Mouse (Mus musculus) embryonic facial prominence, embryonic 11.5 days (tissue): Measurements from ENCODE around the gene Cyp1b1. TPM values are rescaled to one million over a fixed set of nuclear protein-coding genes. Genes with fewer than 3 reads are reported as not detected.

Experiments
- ATAC-seq: fragments of 200-750 bp; cut with Nextera tagmentation; replicated peaks from 2 replicates; pipeline ENCODE4 v1.8.0; 2017; ENCODE audit warnings: low read depth; ENCODE audit not compliant: insufficient number of reproducible peaks, low FRiP score, low TSS enrichment
- DNase-seq: peaks from one replicate; pipeline ENCODE4 v3.0.0-alpha.2; 2015; ENCODE audit warnings: low spot score
- H3K27ac ChIP-seq: fragments of 300-500 bp; sonication (generic); replicated peaks from 2 replicates; pipeline ENCODE4 v1.5.1; 2014; ENCODE audit warnings: mild to moderate bottlenecking, low read depth, low read length, control low read depth
- H3K27me3 ChIP-seq: fragments of 300-500 bp; sonication (generic); 2 replicates; pipeline ENCODE4 v1.6.1; 2014; ENCODE audit warnings: mild to moderate bottlenecking, low read length, moderate library complexity, mixed read lengths; ENCODE audit not compliant: control insufficient read depth, insufficient read depth
- H3K36me3 ChIP-seq: fragments of 300-500 bp; sonication (generic); replicated peaks from 2 replicates; pipeline ENCODE4 v1.6.1; 2014; ENCODE audit warnings: low read depth, mild to moderate bottlenecking, low read length, moderate library complexity, mixed read lengths; ENCODE audit not compliant: control insufficient read depth, insufficient read depth
- H3K4me1 ChIP-seq: fragments of 300-500 bp; sonication (generic); 2 replicates; pipeline ENCODE4 v1.6.1; 2014; ENCODE audit warnings: low read length, mixed read lengths; ENCODE audit not compliant: control insufficient read depth, insufficient read depth
- H3K4me2 ChIP-seq: fragments of 300-500 bp; sonication (generic); 2 replicates; pipeline ENCODE4 v1.6.1; 2014; ENCODE audit warnings: low read depth, mild to moderate bottlenecking, control low read depth, low read length, moderate library complexity
- H3K4me3 ChIP-seq: fragments of 300-500 bp; sonication (generic); 2 replicates; pipeline ENCODE4 v1.5.1; 2014; ENCODE audit warnings: low read depth, low read length, control low read depth
- H3K9ac ChIP-seq: fragments of 300-500 bp; sonication (generic); replicated peaks from 2 replicates; pipeline ENCODE4 v1.6.1; 2014; ENCODE audit warnings: mild to moderate bottlenecking, control low read depth, low read length
- H3K9me3 ChIP-seq: fragments of 300-500 bp; sonication (generic); replicated peaks from 2 replicates; pipeline ENCODE4 v1.6.1; 2016; ENCODE audit warnings: mild to moderate bottlenecking, low read length, inconsistent platforms, mixed read lengths; ENCODE audit not compliant: control insufficient read depth
- WGBS: fragments of 180-500 bp; shearing (Covaris S2); extraction: QIAGEN DNeasy Blood & Tissue Kit; methylation state at CpG from one replicate; pipeline ENCODE4 v1.1.7; 2014; 5-methylcytosine and 5-hydroxymethylcytosine counted together
- polyA plus RNA-seq: library from polyadenylated mRNA; unstranded; fragments of >200 nt; fragmentation: Nextera tagmentation; extraction: Ambion mirVana; gene quantifications from 2 replicates; pipeline ENCODE4 v1.2.1, GENCODE M21; 2014

Cyp1b1 gene
- polyA plus RNA-seq, 1 experiment from 2014 or later, result 7.2 TPM

DNA sequence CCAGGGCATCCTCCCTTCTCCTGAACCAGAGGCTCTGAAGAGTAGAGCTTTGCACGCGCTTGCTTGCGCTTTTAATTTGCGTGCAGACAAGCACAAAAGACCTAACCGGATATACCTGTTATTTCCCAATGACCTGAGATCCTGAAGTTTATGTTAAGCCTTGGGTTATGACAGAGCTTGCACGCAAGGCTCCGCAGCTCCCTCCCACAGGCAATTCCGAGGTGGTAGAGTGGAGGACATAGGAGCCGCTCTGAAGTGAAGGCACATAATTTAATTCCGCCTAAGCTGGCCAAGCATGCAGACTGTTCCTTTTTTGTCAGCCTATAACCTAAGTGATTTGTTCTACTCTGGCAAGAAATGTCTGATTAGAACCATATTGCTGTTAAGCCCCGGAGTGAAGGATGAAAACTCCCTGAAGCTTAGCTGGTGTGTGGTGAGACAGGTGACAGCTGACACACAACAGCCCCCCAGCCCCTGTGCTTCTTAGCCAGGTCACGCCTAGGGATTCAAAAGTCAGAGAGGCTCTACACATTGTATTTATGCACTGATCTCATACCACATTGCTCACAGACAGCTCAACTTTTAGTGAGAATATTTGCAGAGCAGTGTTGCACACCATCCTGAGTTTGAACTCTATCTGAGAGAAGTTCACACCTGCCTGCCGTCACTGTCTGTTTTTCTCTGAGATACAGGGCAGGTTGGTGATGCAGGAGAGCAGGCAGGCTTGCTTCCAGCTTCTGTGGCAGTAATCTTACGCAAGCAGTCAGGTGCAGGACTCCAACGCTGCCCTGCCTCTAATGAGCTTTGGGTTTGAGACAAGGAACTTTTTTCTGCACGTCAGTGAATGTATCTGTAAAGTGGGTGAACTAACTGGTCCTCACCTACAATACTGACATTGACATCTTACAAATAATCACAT, 14.0 kb upstream of the Cyp1b1 start:
- Histone ChIP-seq H3K36me3 (no peaks in the 10 kb centered on the region), H3K9ac (no peak overlapping the region), H3K27me3 (no peaks in the 10 kb centered on the region), H3K9me3 (no peaks in the 10 kb centered on the region), H3K4me2 (peak overlapping the region; percentile 31; the same call in 1 of the 2 replicates), H3K4me1 (no peaks in the 10 kb centered on the region; the same call in 1 of the 2 replicates), H3K4me3 (no peak overlapping the region), H3K27ac (no peak overlapping the region)
- DNase-seq, result peak; percentile 72
- peak; percentile 78 for ATAC-seq
- 25% methylated on average over 16 of the region's 16 CpGs for WGBS

DNA sequence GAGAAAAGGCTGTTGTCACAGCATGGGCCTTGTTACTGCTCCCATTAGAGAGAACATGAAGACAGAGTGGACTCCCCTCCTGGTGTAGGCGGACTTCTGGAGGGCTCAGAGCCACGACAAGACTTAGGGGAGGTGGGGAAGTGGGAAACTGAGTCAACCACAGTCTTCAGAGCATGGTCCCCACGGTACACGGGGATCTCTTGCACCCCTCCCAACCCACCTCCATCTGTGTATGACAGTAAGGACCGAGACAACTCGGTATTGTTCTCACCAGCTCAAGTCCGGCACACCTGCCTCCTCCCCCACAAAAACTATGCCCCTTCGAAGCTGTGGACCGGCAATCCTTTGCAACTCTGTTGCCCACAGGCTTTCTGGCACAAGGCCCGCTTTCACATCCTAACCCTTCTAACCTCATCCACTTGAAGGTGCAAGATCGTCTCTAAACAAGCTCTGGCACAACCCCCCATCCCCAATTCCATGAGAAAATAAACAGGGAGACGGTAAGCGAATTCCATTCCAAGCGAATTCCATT, 13.3 kb upstream of the Cyp1b1 start:
- Histone ChIP-seq H3K27me3 (no peaks in the 10 kb centered on the region), H3K27ac (no peak overlapping the region)
- 18% methylated on average over 14 of the region's 14 CpGs for WGBS

DNA sequence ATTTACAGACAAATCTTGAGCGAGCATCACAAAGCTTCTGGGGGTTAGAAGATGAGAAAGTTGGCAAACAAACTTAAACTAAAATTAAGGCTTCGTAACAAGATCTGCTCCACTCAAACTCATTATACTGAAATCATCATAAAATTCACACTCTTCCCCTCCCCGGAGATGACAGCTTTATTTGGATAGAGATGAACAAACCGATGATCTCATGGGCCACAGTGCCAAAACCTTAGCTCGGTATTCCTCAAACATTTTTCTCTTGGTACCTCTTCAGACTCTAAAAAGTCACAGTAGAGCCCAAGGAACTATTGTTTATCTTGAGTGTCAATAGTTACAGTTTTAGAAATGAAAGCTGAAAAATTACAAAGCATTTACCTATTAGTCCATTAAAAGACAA, 11.8 kb upstream of the Cyp1b1 start:
- Histone ChIP-seq H3K9ac (no peak overlapping the region), H3K27me3 (no peaks in the 10 kb centered on the region), H3K4me1 (no peaks in the 10 kb centered on the region; the same call in 1 of the 2 replicates), H3K36me3 (no peaks in the 10 kb centered on the region), H3K4me2 (no peak overlapping the region), H3K9me3 (no peaks in the 10 kb centered on the region), H3K27ac (no peak overlapping the region), H3K4me3 (no peak overlapping the region)
- 84% methylated on average over 5 of the region's 5 CpGs for WGBS
- DNase-seq, result no peak
- ATAC-seq, result no peak

More for the DNA sequence above, 13.3 kb upstream of the Cyp1b1 start:
- Histone ChIP-seq H3K9ac (no peak overlapping the region), H3K4me2 (peak overlapping the region; percentile 31; the same call in 1 of the 2 replicates), H3K36me3 (no peaks in the 10 kb centered on the region), H3K9me3 (no peaks in the 10 kb centered on the region), H3K4me1 (no peaks in the 10 kb centered on the region; the same call in 1 of the 2 replicates), H3K4me3 (no peak overlapping the region)
- ATAC-seq (no peak), DNase-seq (no peak)

DNA sequence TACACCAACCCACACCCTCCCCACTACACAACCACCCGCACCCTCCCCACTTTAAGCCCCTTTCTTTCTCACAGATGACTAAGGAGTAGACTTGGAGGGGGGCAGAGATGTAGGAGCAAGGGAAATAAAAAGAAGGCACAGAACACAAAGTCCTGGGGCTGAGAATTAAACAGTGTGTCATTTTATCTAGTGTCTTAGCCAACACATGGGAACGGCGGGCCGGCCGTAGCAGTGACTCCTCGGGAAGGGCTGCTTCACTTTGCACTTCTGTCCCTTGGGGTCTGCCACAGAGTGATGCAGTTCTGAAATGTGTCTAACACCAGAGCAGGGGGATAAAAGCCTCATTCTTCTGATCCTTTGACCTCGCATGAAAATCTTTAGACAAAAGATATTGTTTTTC, 5.8 kb upstream of the Cyp1b1 start:
- H3K9ac ChIP-seq, result no peak overlapping the region
- no peaks in the 10 kb centered on the region for H3K36me3 ChIP-seq
- no peak overlapping the region for H3K4me2 ChIP-seq
- H3K4me3 ChIP-seq, result no peak overlapping the region
- ATAC-seq (no peak), DNase-seq (no peak)
- no peaks in the 10 kb centered on the region for H3K4me1 ChIP-seq
- no peaks in the 10 kb centered on the region for H3K9me3 ChIP-seq
- WGBS, result 64% methylated on average over 7 of the region's 7 CpGs
- H3K27ac ChIP-seq, result no peak overlapping the region
- H3K27me3 ChIP-seq, result no peaks in the 10 kb centered on the region; the same call in 1 of the 2 replicates

DNA sequence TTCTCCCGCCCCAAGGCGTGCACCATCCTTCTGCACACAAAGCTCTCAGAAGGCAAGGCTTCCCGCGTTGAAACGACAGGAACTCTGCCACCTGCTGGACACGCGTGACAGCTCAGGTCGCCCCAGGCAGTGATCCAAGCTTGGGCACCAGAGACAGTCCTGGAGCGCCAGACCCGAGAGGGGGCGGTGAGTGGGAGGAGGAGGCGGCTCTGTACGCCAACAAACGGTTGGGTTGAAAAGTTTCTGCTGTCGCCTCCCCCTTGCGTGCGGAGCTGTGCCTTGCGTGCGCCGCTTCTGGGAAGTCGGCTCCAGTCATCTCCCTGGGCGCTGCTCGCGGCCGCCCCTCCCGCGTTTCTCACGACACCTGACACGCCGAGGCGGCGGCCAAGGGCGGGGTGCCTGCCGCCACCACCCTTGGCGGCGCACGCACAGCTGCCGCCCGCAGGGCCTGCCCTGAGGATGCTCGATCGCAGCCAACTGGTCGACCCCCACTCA, 835 bp upstream of the Cyp1b1 start:
- H3K4me2 ChIP-seq, result peak overlapping the region; percentile 89
- peaks cover 27% of the 10 kb centered on the region for H3K27me3 ChIP-seq
- peaks cover 8% of the 10 kb centered on the region; the same call in 1 of the 2 replicates for H3K4me1 ChIP-seq
- H3K4me3 ChIP-seq, result peak overlapping the region; percentile 38
- H3K27ac ChIP-seq, result no peak overlapping the region
- no peaks in the 10 kb centered on the region for H3K9me3 ChIP-seq
- WGBS, result under 1% methylated on average over 42 of the region's 42 CpGs
- ATAC-seq (peak; percentile 91), DNase-seq (peak; percentile 96)
- H3K36me3 ChIP-seq, result no peaks in the 10 kb centered on the region
- H3K9ac ChIP-seq, result peak overlapping the region; percentile 22

- under 1% methylated on average over 16 of the region's 16 CpGs for WGBS
- Histone ChIP-seq H3K36me3 (no peaks in the 10 kb centered on the region), H3K4me1 (peaks cover 8% of the 10 kb centered on the region; the same call in 1 of the 2 replicates), H3K4me2 (peak overlapping the region; percentile 89), H3K27ac (no peak overlapping the region), H3K4me3 (peak overlapping the region; percentile 38), H3K9me3 (no peaks in the 10 kb centered on the region), H3K27me3 (peaks cover 27% of the 10 kb centered on the region), H3K9ac (peak overlapping the region; percentile 37)
- DNase-seq (no peak), ATAC-seq (no peak)
Measured at GRCm38 (mm10) chr17:79714368-79714895, 429 bp downstream of the Cyp1b1 start.

GRCm38 (mm10) chr17:79713643-79714367, 1.1 kb downstream of the Cyp1b1 start:
- Histone ChIP-seq H3K36me3 (no peaks in the 10 kb centered on the region), H3K4me3 (peak overlapping the region; percentile 38), H3K4me2 (peak overlapping the region; percentile 89), H3K9ac (peak overlapping the region; percentile 46), H3K9me3 (no peaks in the 10 kb centered on the region), H3K27ac (no peak overlapping the region), H3K27me3 (peaks cover 27% of the 10 kb centered on the region), H3K4me1 (peaks cover 8% of the 10 kb centered on the region; the same call in 1 of the 2 replicates)
- under 1% methylated on average over 63 of the region's 63 CpGs for WGBS
- ATAC-seq (0 out of 2 replicates have a peak, but pooled peaks have one; percentile 7), DNase-seq (no peak)
